Mouse (Mus musculus) myocyte (in vitro differentiated cells): Measurements from ENCODE around the gene Kank2.

Experiments
- E2F4 ChIP-seq: IDR thresholded peaks from one replicate; pipeline ENCODE4 v1.6.1; 2011; ENCODE audit warnings: mild to moderate bottlenecking, control low read depth, moderate library complexity; ENCODE audit not compliant: insufficient read depth
- POLR2A ChIP-seq: IDR thresholded peaks from one replicate; pipeline ENCODE4 v1.6.1; 2011; ENCODE audit warnings: low read depth, mild to moderate bottlenecking, control low read depth, moderate library complexity; ENCODE audit not compliant: insufficient read length

DNA sequence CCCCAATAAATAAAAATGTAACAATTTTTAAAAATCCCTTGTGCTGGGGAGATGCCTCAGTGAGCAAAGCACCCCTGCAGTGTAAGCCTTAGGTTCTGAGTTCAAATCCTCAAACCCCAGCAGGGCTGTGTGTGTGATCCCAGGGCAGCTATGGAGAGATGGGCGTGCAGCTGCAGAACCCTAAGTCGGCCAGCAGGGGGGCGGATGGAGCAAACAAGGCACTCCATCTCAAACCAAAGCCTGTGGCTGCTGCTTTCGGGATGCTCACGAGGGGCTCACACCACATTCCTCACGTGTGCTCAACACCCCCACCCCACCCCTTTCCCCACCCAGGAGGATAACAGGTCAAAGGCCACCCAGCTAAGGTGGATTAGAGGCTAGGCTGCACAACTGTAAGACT, 11.6 kb downstream of the Kank2 start:
- no peak for TF ChIP-seq E2F4
- no peak for TF ChIP-seq POLR2A
